Mouse (Mus musculus) kidney, adult 2 months (tissue): ENCODE results near the gene Gatd1. TPM values are rescaled to one million over a fixed set of nuclear protein-coding genes. Genes with fewer than 3 reads are reported as not detected.
A peak's percentile ranks its signal among the peaks of the same experiment; 100 is the strongest.

ENCODE experiments used
- DNase-seq: peaks from one replicate; pipeline ENCODE4 v3.0.0; 2021
- H3K27ac ChIP-seq: fragments of 200-500 bp; 2 replicates; pipeline ENCODE4 v1.5.1; 2012; ENCODE audit warnings: low read depth, low read length, control low read depth, inconsistent platforms; ENCODE audit not compliant: insufficient read depth
- H3K27me3 ChIP-seq: fragments of 200-500 bp; replicated peaks from 2 replicates; pipeline ENCODE4 v1.6.1; 2012; ENCODE audit warnings: mild to moderate bottlenecking, moderate library complexity, low read length, inconsistent platforms; ENCODE audit not compliant: control insufficient read depth, insufficient read depth
- H3K36me3 ChIP-seq: fragments of 200-500 bp; 2 replicates; pipeline ENCODE4 v1.6.1; 2012; ENCODE audit warnings: mild to moderate bottlenecking, moderate library complexity, low read length, inconsistent platforms; ENCODE audit not compliant: control insufficient read depth, insufficient read depth
- H3K4me1 ChIP-seq: fragments of 200-500 bp; 2 replicates; pipeline ENCODE4 v1.6.1; 2011; ENCODE audit warnings: low read length; ENCODE audit not compliant: control insufficient read depth, insufficient read depth
- H3K4me3 ChIP-seq: fragments of 200-500 bp; 2 replicates; pipeline ENCODE4 v1.5.1; 2011; ENCODE audit warnings: mild to moderate bottlenecking, low read depth, low read length, control low read depth; ENCODE audit not compliant: insufficient read depth
- CTCF ChIP-seq: fragments of 200-500 bp; conservative IDR thresholded peaks from 2 replicates; pipeline ENCODE4 v1.5.1; 2011; ENCODE audit warnings: low read depth, mild to moderate bottlenecking, control low read depth, low read length, moderate library complexity, mixed read lengths; ENCODE audit not compliant: insufficient read depth, insufficient read length
- POLR2A ChIP-seq: fragments of 200-500 bp; IDR thresholded peaks from one replicate; pipeline ENCODE4 v1.6.1; 2011; ENCODE audit warnings: low read depth, low read length, control low read depth
- WGBS: fragments of 180-500 bp; shearing (Covaris S2); methylation state at CpG from one replicate; pipeline ENCODE4 v1.1.7; 2018; 5-methylcytosine and 5-hydroxymethylcytosine counted together
- polyA plus RNA-seq: library from polyadenylated mRNA; depleted of rRNA; stranded (reverse); fragments of >200 nt; gene quantifications from 2 replicates; pipeline ENCODE4 v1.2.3, GENCODE M21; 2012

Gene Gatd1
- polyA plus RNA-seq, 1 experiment: 51.7 TPM

GRCm38 (mm10) chr7:141381068-141381835 lies 32.7 kb downstream of the Gatd1 start:
- Histone ChIP-seq H3K36me3 (no peaks in the 10 kb centered on the region), H3K27me3 (no peaks in the 10 kb centered on the region), H3K4me3 (no peak overlapping the region), H3K4me1 (no peaks in the 10 kb centered on the region), H3K27ac (no peak overlapping the region)
- TF ChIP-seq CTCF (no peak), POLR2A (no peak)
- no peak for DNase-seq
- WGBS: 82% methylated on average over 4 of the region's 4 CpGs

GRCm38 (mm10) chr7:141379584-141379983 lies 34.4 kb downstream of the Gatd1 start:
- Histone ChIP-seq H3K4me1 (no peaks in the 10 kb centered on the region), H3K36me3 (no peaks in the 10 kb centered on the region), H3K27ac (no peak overlapping the region), H3K27me3 (no peaks in the 10 kb centered on the region), H3K4me3 (no peak overlapping the region)
- DNase-seq: no peak
- 60% methylated on average over 4 of the region's 4 CpGs for WGBS
- TF ChIP-seq CTCF: no peak
- TF ChIP-seq POLR2A: no peak

GRCm38 (mm10) chr7:141374399-141374798 lies 39.5 kb downstream of the Gatd1 start:
- Histone ChIP-seq H3K27ac (no peak overlapping the region), H3K4me3 (no peak overlapping the region), H3K27me3 (no peaks in the 10 kb centered on the region), H3K4me1 (peaks cover 3% of the 10 kb centered on the region; the same call in 1 of the 2 replicates), H3K36me3 (no peaks in the 10 kb centered on the region)
- TF ChIP-seq POLR2A (no peak), CTCF (no peak)
- DNase-seq: no peak

GRCm38 (mm10) chr7:141373611-141374010 lies 40.3 kb downstream of the Gatd1 start:
- no peak for TF ChIP-seq POLR2A
- no peak for TF ChIP-seq CTCF
- no peaks in the 10 kb centered on the region for H3K36me3 ChIP-seq
- WGBS: 67% methylated on average over 6 of the region's 6 CpGs
- DNase-seq: no peak
- no peak overlapping the region for H3K4me3 ChIP-seq
- H3K4me1 ChIP-seq: peaks cover 3% of the 10 kb centered on the region; the same call in 1 of the 2 replicates
- H3K27me3 ChIP-seq: no peaks in the 10 kb centered on the region
- H3K27ac ChIP-seq: no peak overlapping the region

DNA sequence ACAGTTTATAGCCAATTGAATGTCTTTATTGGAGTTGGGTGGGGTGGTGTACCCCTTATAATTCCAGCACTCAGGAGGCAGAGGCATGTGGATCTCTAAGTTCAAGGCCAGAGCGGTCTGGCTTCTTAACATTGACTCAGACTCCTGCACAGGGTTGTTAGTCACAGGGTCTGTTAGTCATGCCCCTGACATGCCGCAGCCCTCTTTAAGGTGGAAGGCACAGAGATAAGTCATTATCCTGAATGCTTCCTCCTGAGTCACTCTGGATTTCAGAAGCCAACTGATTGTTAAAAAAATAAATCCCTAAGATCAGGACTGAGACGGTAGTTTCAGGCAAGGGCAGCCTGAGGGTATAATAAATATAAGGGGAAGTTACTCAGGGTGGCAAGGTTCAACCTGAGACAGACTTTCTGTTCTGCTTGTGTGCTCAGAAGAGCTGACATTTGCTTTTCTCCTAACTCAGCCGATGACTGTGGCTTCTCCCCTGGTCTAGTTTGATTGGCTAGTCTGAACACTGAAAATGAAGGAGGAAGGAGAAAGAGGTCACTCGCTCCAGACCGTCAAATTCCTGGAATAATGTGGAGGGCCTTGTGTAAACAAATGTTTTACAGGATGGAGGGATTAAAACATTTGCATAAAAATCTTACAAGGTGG lies 41.9 kb downstream of the Gatd1 start:
- Histone ChIP-seq H3K27me3 (no peaks in the 10 kb centered on the region), H3K4me3 (no peak overlapping the region), H3K4me1 (peaks cover 3% of the 10 kb centered on the region; the same call in 1 of the 2 replicates), H3K27ac (peak overlapping the region; percentile 47), H3K36me3 (no peaks in the 10 kb centered on the region)
- DNase-seq: peak; percentile 65
- WGBS: 28% methylated on average over 6 of the region's 6 CpGs
- TF ChIP-seq POLR2A: no peak
- TF ChIP-seq CTCF: no peak

GRCm38 (mm10) chr7:141369918-141370317 lies 44.0 kb downstream of the Gatd1 start:
- DNase-seq: no peak
- peaks cover 3% of the 10 kb centered on the region; the same call in 1 of the 2 replicates for H3K4me1 ChIP-seq
- H3K4me3 ChIP-seq: no peak overlapping the region
- TF ChIP-seq POLR2A: no peak
- TF ChIP-seq CTCF: no peak
- no peak overlapping the region for H3K27ac ChIP-seq
- no peaks in the 10 kb centered on the region for H3K36me3 ChIP-seq
- WGBS: 77% methylated on average over 5 of the region's 5 CpGs
- no peaks in the 10 kb centered on the region for H3K27me3 ChIP-seq

GRCm38 (mm10) chr7:141367358-141367757 lies 46.6 kb downstream of the Gatd1 start:
- H3K27ac ChIP-seq: no peak overlapping the region
- no peaks in the 10 kb centered on the region for H3K27me3 ChIP-seq
- no peak for DNase-seq
- H3K4me3 ChIP-seq: no peak overlapping the region
- TF ChIP-seq POLR2A (no peak), CTCF (no peak)
- peaks cover 3% of the 10 kb centered on the region; the same call in 1 of the 2 replicates for H3K4me1 ChIP-seq
- 83% methylated on average over 4 of the region's 4 CpGs for WGBS
- H3K36me3 ChIP-seq: no peaks in the 10 kb centered on the region
